Mouse (Mus musculus) ES-E14 (cell line): Measurements from ENCODE around the gene Chmp2a. TPM values are rescaled to one million over a fixed set of nuclear protein-coding genes. Genes with fewer than 3 reads are reported as not detected.

Source experiments
- DNase-seq: peaks from one replicate; pipeline ENCODE4 v3.0.0-alpha.2; 2013; ENCODE audit warnings: low read depth, low spot score
- H3K27ac ChIP-seq: 2 replicates; pipeline ENCODE4 v1.5.1; 2012; ENCODE audit warnings: low read depth, mild to moderate bottlenecking, low read length, moderate library complexity, mixed read lengths; ENCODE audit not compliant: poor library complexity, insufficient read depth, severe bottlenecking
- H3K36me3 ChIP-seq: 2 replicates; pipeline ENCODE4 v1.6.1; 2012; ENCODE audit warnings: mild to moderate bottlenecking, low read length, moderate library complexity, mixed read lengths; ENCODE audit not compliant: control insufficient read depth, poor library complexity, insufficient read depth, severe bottlenecking
- H3K4me1 ChIP-seq, 2 experiments: fragments of 150-350 bp in 1 of 2; sonication (generic) in 1 of 2; 2 replicates each; pipeline ENCODE4 v1.6.1; 2012; ENCODE audit warnings: low read length in 2 of 2, mild to moderate bottlenecking in 1 of 2, mixed read lengths in 1 of 2; ENCODE audit not compliant: control insufficient read depth in 2 of 2, insufficient read depth in 2 of 2, poor library complexity in 1 of 2
- H3K4me3 ChIP-seq, 2 experiments: fragments of 150-350 bp in 1 of 2; sonication (generic) in 1 of 2; 2 replicates each; pipeline ENCODE4 v1.5.1; 2012; ENCODE audit warnings: low read length in 2 of 2, low read depth in 1 of 2, mild to moderate bottlenecking in 1 of 2, mixed read lengths in 1 of 2; ENCODE audit not compliant: insufficient read depth in 1 of 2, poor library complexity in 1 of 2, severe bottlenecking in 1 of 2
- H3K9ac ChIP-seq: 2 replicates; pipeline ENCODE4 v1.6.1; 2012; ENCODE audit warnings: low read depth, mild to moderate bottlenecking, low read length, mixed read lengths; ENCODE audit not compliant: poor library complexity, insufficient read depth, severe bottlenecking
- H3K9me3 ChIP-seq: fragments of 150-350 bp; sonication (generic); 2 replicates; pipeline ENCODE4 v1.6.1; 2012; ENCODE audit warnings: low read depth, mild to moderate bottlenecking, low read length; ENCODE audit not compliant: control insufficient read depth, insufficient read depth
- CHD2 ChIP-seq: IDR thresholded peaks from 2 replicates; pipeline ENCODE4 v1.6.1; 2014; ENCODE audit warnings: mild to moderate bottlenecking, low read depth, low read length, inconsistent platforms
- HCFC1 ChIP-seq: IDR thresholded peaks from 2 replicates; pipeline ENCODE4 v1.6.1; 2012; ENCODE audit warnings: low read length, inconsistent platforms, borderline replicate concordance; ENCODE audit not compliant: insufficient read depth
- MAFK ChIP-seq: IDR thresholded peaks from 2 replicates; pipeline ENCODE4 v1.6.1; 2014; ENCODE audit warnings: mild to moderate bottlenecking, low read depth, low read length, inconsistent platforms; ENCODE audit not compliant: insufficient read depth
- ZC3H11A ChIP-seq: IDR thresholded peaks from 2 replicates; pipeline ENCODE4 v1.6.1; 2012; ENCODE audit warnings: low read depth, mild to moderate bottlenecking, inconsistent platforms, low read length, borderline replicate concordance
- ZNF384 ChIP-seq: IDR thresholded peaks from 2 replicates; pipeline ENCODE4 v1.6.1; 2012; ENCODE audit warnings: low read depth, low read length, inconsistent platforms
- in situ Hi-C, 2 experiments: fragments of 600-800 bp; cut with MboI; formaldehyde crosslinking; loops; one replicate each; pipeline ENCODE4 v1.15.1; 2025; ENCODE audit warnings: low sequenced_read_pairs in 2 of 2, inconsistent platforms in 1 of 2; ENCODE audit not compliant: unreplicated experiment in 2 of 2
- total RNA-seq: library from RNA; depleted of rRNA; stranded (reverse); fragments of 300-350 nt; gene quantifications from 2 replicates; pipeline ENCODE4 v1.2.3, GENCODE M21; 2012

Gene Chmp2a
- total RNA-seq, 1 experiment: 143 TPM

DNA sequence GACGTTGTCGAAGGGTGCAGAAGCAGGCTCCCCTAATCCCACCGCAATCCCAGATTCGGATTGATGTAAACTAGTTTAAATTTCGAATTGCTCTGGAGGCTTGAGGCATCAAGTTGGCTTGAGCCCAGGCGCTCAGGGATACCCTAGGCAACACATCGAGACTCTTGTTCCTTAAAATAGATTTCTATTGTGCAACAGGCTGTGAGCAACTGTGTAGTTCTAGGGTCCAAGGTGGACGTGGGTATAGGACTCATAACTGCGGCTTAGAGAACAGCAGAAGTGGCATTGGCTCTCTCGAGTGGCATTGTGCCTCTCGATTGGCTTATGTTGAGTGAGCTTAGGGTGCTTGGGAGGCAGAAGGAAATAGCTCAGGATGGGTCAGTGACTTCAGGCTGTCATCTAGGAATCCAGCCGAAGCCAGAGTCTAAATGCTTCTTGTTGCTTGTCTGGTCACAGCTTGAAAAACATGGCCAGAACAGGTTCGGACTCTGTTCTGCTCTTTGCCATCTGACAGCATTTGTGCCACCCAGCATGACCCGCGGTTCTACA, 4.1 kb upstream of the Chmp2a start:
- peak overlapping the region; percentile 92 for H3K27ac ChIP-seq
- DNase-seq: no peak
- peaks cover 0 to 15% of the 10 kb centered on the region in 2 experiments; a peak in 2 of 4 replicates for H3K4me1 ChIP-seq
- peaks cover 13% of the 10 kb centered on the region for H3K36me3 ChIP-seq
- in situ Hi-C loops: no loop called here
- TF ChIP-seq ZC3H11A (no peak), MAFK (no peak), HCFC1 (no peak), ZNF384 (no peak), CHD2 (no peak)
- no peaks in the 10 kb centered on the region for H3K9me3 ChIP-seq
- peak overlapping the region; percentile 85 to 92 for H3K4me3 ChIP-seq
- H3K9ac ChIP-seq: peak overlapping the region; percentile 97

DNA sequence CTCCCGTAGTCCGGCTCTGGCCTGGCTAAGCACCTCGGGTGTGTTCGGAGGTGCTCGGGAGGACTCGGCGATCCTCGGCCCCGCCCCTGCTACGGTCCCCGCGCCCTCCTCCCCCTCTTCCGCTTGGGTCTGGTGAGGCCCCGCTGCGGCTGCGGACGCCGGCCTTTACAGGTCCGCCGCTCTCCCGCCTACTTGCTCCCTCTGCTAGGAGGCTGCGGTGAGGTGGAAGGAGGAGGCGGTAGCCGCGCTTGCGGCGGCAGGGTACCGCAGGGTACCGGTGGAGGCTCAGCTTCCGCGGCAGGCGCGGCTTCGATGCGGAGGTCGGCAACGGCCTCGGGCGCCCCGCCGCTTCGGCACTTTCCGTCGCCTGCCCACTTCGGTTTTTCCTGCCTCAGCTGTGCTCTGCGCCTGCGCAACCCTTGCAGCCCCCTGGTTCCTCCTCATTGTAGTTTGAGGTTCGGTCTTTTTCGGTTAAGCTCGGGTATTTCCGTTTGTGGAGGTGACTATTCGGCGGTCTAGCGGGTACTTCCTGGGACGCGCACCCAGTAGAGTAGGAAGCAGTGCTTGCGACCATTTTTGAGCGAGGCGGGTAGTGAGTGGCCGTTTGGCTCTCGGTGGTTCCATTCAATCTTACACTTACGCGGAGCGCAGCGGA, 3.4 kb upstream of the Chmp2a start, which contains the start of gene Ube2m:
Gene Ube2m (minus strand): TSS at position 375 of the 655 bp plus-strand sequence.
- Histone ChIP-seq H3K4me3 (peak within 1 kb of the TSS; percentile 85 to 92), H3K4me1 (peaks cover 0 to 12% of the 10 kb centered on the region in 2 experiments; a peak in 2 of 4 replicates), H3K9ac (peak within 1 kb of the TSS; percentile 97), H3K36me3 (peaks cover 13% of the 10 kb centered on the region), H3K27ac (peak within 1 kb of the TSS; percentile 92), H3K9me3 (no peaks in the 10 kb centered on the region)
- peak; percentile 91 for DNase-seq
- TF ChIP-seq HCFC1 (peak; percentile 69; the same call in 1 of the 2 replicates), MAFK (no peak)
- in situ Hi-C loops: no loop called here

DNA sequence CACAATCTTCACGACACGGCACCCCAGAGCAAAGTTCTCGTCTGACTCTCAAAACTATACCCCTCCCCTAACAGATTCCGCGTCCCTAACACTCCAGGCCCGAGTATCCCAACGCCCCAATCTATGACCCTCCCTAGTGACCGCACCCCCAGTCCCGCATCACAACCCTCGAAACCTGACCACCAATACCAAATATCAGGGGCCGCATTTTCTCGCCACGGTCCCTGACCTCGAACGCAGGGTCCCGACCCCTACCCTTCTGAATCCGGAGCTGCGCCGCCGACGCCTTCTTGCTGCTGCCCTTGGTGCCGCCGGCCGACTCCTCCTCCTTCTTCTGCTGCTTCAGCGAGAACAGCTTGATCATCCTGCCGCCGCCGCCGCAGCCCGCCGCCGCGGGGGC, 2.8 kb upstream of the Chmp2a start:
- H3K27ac ChIP-seq: peak overlapping the region; percentile 92
- H3K4me3 ChIP-seq: peak overlapping the region; percentile 85 to 92
- peaks cover 0 to 12% of the 10 kb centered on the region in 2 experiments; a peak in 2 of 4 replicates for H3K4me1 ChIP-seq
- TF ChIP-seq ZC3H11A (no peak), MAFK (no peak), HCFC1 (no peak), CHD2 (no peak), ZNF384 (no peak)
- DNase-seq: no peak
- H3K9me3 ChIP-seq: no peaks in the 10 kb centered on the region
- in situ Hi-C loops: no loop called here
- H3K36me3 ChIP-seq: peaks cover 17% of the 10 kb centered on the region
- H3K9ac ChIP-seq: peak overlapping the region; percentile 97

GRCm38 (mm10) chr7:13036806-13037205, 2.2 kb upstream of the Chmp2a start:
- TF ChIP-seq ZC3H11A (no peak), MAFK (no peak), CHD2 (no peak), HCFC1 (no peak)
- no peaks in the 10 kb centered on the region for H3K9me3 ChIP-seq
- DNase-seq: no peak
- peak overlapping the region; percentile 97 for H3K9ac ChIP-seq
- in situ Hi-C loops: no loop called here
- peaks cover 0 to 12% of the 10 kb centered on the region in 2 experiments; a peak in 2 of 4 replicates for H3K4me1 ChIP-seq
- no peak overlapping the region; the same call in 1 of the 2 replicates for H3K27ac ChIP-seq
- peak overlapping the region; percentile 85 to 92 for H3K4me3 ChIP-seq
- H3K36me3 ChIP-seq: peaks cover 23% of the 10 kb centered on the region
